Mouse (Mus musculus) forebrain, embryonic 13.5 days (tissue): ENCODE measurements at regions not wholly inside any gene's neighbourhood (a gene's known extent, or its start where the extent isn't known, plus 50 kb on each side); places are given as distances from the start of the nearest gene placed in this dataset.

ENCODE experiments used
- ATAC-seq: fragments of 200-750 bp; cut with Nextera tagmentation; 2 replicates; pipeline ENCODE4 v1.8.0; 2017
- H3K27ac ChIP-seq: fragments of 300-500 bp; sonication (generic); 2 replicates; pipeline ENCODE4 v1.5.1; 2015; ENCODE audit warnings: inconsistent platforms, mild to moderate bottlenecking, moderate library complexity
- H3K27me3 ChIP-seq: fragments of 300-500 bp; sonication (generic); 2 replicates; pipeline ENCODE4 v1.6.1; 2015; ENCODE audit warnings: mild to moderate bottlenecking, inconsistent platforms
- H3K36me3 ChIP-seq: fragments of 300-500 bp; sonication (generic); 2 replicates; pipeline ENCODE4 v1.6.1; 2015; ENCODE audit warnings: mild to moderate bottlenecking, inconsistent platforms; ENCODE audit not compliant: poor library complexity, severe bottlenecking
- H3K4me1 ChIP-seq: fragments of 300-500 bp; sonication (generic); 2 replicates; pipeline ENCODE4 v1.6.1; 2015; ENCODE audit warnings: inconsistent platforms
- H3K4me2 ChIP-seq: fragments of 300-500 bp; sonication (generic); 2 replicates; pipeline ENCODE4 v1.6.1; 2015; ENCODE audit warnings: inconsistent platforms, mild to moderate bottlenecking, moderate library complexity
- H3K4me3 ChIP-seq: fragments of 300-500 bp; sonication (generic); 2 replicates; pipeline ENCODE4 v1.5.1; 2015; ENCODE audit warnings: mild to moderate bottlenecking, inconsistent platforms
- H3K9ac ChIP-seq: fragments of 300-500 bp; sonication (generic); 2 replicates; pipeline ENCODE4 v1.6.1; 2015; ENCODE audit warnings: mild to moderate bottlenecking, inconsistent platforms
- H3K9me3 ChIP-seq: fragments of 300-500 bp; sonication (generic); replicated peaks from 2 replicates; pipeline ENCODE4 v1.6.1; 2016; ENCODE audit warnings: inconsistent platforms
- WGBS: fragments of 180-500 bp; shearing (Covaris S2); methylation state at CpG from one replicate; pipeline ENCODE4 v1.1.7; 2015; 5-methylcytosine and 5-hydroxymethylcytosine counted together

- Histone ChIP-seq H3K4me1 (no peaks in the 10 kb centered on the region), H3K4me3 (no peak overlapping the region), H3K27ac (no peak overlapping the region), H3K9me3 (no peaks in the 10 kb centered on the region), H3K9ac (no peak overlapping the region), H3K4me2 (no peak overlapping the region), H3K36me3 (no peaks in the 10 kb centered on the region), H3K27me3 (no peaks in the 10 kb centered on the region)
- WGBS = 55% methylated on average over 2 of the region's 2 CpGs
- ATAC-seq = no peak
Observed at GRCm38 (mm10) chr11:56280216-56280615, 239.4 kb upstream of the Nmur2 start.

DNA sequence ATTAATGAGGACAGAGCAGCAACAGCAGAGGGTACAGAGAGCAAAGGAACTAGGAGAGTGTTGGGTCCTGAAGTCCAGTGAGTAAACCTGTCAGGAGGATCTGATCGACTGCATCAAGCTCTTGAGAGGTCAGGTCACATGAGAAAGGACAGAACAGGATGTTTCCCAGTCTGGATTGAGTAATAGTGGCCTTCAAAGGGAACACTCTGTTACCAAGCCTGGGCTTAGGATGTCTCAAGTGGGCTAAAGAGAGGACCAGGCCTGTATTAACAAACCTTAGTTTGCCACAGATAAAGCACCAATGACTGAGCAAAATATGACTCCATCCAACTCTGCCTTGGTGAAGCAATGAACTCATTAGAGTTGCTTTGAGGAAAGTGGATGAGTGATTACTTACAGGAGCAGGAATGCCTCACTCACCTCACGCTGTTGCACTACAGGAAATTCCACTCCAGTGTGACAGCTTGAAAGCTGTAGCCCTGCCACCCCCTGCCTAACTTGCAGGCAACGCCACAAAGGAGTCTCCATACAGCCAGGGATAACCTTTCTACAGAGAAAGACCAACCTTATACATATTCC lies 229.2 kb upstream of the Nmur2 start:
- Histone ChIP-seq H3K4me3 (no peak overlapping the region), H3K9ac (no peak overlapping the region), H3K36me3 (no peaks in the 10 kb centered on the region), H3K27me3 (no peaks in the 10 kb centered on the region), H3K27ac (no peak overlapping the region), H3K4me1 (no peaks in the 10 kb centered on the region), H3K4me2 (no peak overlapping the region), H3K9me3 (no peaks in the 10 kb centered on the region)
- 65% methylated on average over 3 of the region's 3 CpGs for WGBS
- ATAC-seq = no peak

- H3K27ac ChIP-seq = no peak overlapping the region
- no peak overlapping the region for H3K9ac ChIP-seq
- no peaks in the 10 kb centered on the region for H3K4me1 ChIP-seq
- H3K4me3 ChIP-seq = no peak overlapping the region
- H3K36me3 ChIP-seq = no peaks in the 10 kb centered on the region
- H3K9me3 ChIP-seq = no peaks in the 10 kb centered on the region
- no peak for ATAC-seq
- H3K27me3 ChIP-seq = no peaks in the 10 kb centered on the region
- WGBS = 94% methylated on average over 10 of the region's 10 CpGs
- H3K4me2 ChIP-seq = no peak overlapping the region
Observed at GRCm38 (mm10) chr11:56262726-56263125, 221.9 kb upstream of the Nmur2 start.

DNA sequence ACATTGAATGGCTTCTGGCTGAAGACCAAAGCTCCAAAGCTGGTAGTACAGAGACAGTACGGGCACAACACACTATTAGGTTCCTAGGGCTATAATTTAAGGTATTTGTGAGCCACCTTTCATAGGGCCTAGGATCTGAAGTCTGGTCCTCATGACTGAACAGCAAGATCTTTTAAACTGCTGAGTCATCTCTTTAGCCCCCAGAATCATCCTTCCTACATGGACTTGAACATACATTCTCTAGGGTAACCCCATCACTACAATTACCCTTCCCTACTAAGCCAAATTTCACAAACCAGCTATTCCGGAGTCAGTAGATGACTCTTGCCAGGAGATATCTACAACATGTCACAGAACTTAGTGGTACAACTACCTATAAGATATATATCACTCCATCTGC lies 215.5 kb upstream of the Nmur2 start:
- 83% methylated on average over 2 of the region's 2 CpGs for WGBS
- Histone ChIP-seq H3K27ac (no peak overlapping the region), H3K4me2 (no peak overlapping the region), H3K4me1 (no peaks in the 10 kb centered on the region), H3K27me3 (no peaks in the 10 kb centered on the region), H3K9me3 (no peaks in the 10 kb centered on the region), H3K9ac (no peak overlapping the region), H3K36me3 (no peaks in the 10 kb centered on the region), H3K4me3 (no peak overlapping the region)
- ATAC-seq = no peak

- Histone ChIP-seq H3K4me2 (no peak overlapping the region), H3K4me1 (no peaks in the 10 kb centered on the region), H3K27ac (no peak overlapping the region), H3K27me3 (no peaks in the 10 kb centered on the region), H3K4me3 (no peak overlapping the region), H3K9ac (no peak overlapping the region), H3K9me3 (no peaks in the 10 kb centered on the region), H3K36me3 (no peaks in the 10 kb centered on the region)
- no peak for ATAC-seq
- 97% methylated on average over 3 of the region's 3 CpGs for WGBS
Observed at GRCm38 (mm10) chr11:56254437-56254836, 213.6 kb upstream of the Nmur2 start.

GRCm38 (mm10) chr11:56247333-56247823 lies 206.6 kb upstream of the Nmur2 start:
- Histone ChIP-seq H3K4me1 (peaks cover 22% of the 10 kb centered on the region), H3K9ac (no peak overlapping the region), H3K27ac (peak overlapping the region; percentile 82), H3K9me3 (no peaks in the 10 kb centered on the region), H3K27me3 (no peaks in the 10 kb centered on the region), H3K4me2 (0 out of 2 replicates have a peak overlapping the region, but pooled peaks have one; percentile 21), H3K4me3 (no peak overlapping the region), H3K36me3 (no peaks in the 10 kb centered on the region)
- WGBS = 18% methylated on average over 4 of the region's 4 CpGs
- no peak for ATAC-seq

DNA sequence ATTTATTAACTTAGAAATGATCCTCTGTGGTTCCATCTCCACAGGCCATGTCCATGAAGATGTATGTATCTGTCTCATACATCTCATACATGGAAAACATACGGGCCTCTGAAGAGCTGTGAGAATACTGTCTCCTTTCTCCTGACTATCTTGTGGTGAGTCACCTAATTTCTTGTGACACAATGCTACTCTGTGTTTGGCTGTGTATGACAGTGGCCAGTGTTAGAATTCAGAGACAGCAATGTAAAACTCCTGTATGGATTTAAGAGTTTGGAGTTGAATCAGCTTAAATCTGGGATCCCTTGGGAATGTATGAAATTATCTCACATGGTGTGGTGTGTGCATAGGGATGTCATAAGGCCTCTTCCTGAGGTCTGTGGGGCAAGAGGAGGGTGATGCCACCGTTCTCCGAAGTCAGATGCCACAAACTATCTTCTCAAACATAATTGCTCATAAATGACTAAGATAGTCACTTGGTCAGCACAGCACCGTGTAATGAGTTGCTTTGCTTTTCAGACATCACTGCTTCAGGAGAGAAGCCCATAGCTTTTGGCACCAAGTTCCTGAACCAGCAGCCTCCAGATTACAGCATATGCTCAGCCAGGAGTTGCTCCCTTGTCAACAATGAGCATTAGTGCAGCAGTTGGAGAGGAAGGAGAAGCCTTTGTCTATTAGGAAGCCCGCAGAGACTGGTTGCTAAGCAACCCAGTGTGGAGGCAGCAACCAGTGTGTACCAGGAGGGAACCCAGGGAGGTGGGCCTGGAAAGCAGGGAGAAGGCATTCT lies 205.9 kb upstream of the Nmur2 start:
- Histone ChIP-seq H3K4me2 (0 out of 2 replicates have a peak overlapping the region, but pooled peaks have one; percentile 21), H3K9me3 (no peaks in the 10 kb centered on the region), H3K27me3 (no peaks in the 10 kb centered on the region), H3K27ac (peak overlapping the region; percentile 82), H3K4me3 (no peak overlapping the region), H3K4me1 (peaks cover 22% of the 10 kb centered on the region), H3K36me3 (no peaks in the 10 kb centered on the region), H3K9ac (no peak overlapping the region)
- 27% methylated on average over 5 of the region's 5 CpGs for WGBS
- ATAC-seq = peak; percentile 98

DNA sequence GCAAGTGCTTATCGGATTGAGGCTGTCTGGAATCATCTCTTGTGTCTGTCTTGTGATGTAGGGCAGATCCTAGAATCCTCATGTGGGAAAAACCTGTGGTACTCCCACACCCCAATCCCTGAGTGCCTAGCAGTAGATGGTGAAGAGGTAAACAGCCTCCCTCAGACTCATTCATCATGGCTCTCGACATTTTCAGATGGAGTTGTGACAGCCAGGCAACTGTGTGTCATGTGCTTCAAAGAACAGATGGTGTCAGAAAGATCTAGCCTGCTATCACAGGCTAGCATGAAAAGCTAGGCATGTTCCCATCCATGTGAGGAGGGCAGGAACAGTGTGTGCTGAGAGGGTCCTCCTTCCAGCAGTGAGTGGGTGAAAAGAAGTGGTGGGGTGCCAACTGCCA lies 204.1 kb upstream of the Nmur2 start:
- no peak overlapping the region for H3K9ac ChIP-seq
- no peak for ATAC-seq
- no peak overlapping the region for H3K4me2 ChIP-seq
- no peaks in the 10 kb centered on the region for H3K9me3 ChIP-seq
- H3K27ac ChIP-seq = no peak overlapping the region
- H3K27me3 ChIP-seq = no peaks in the 10 kb centered on the region
- H3K36me3 ChIP-seq = no peaks in the 10 kb centered on the region
- 89% methylated on average over 2 of the region's 2 CpGs for WGBS
- H3K4me1 ChIP-seq = peaks cover 22% of the 10 kb centered on the region
- H3K4me3 ChIP-seq = no peak overlapping the region

GRCm38 (mm10) chr11:56243447-56243846 lies 202.6 kb upstream of the Nmur2 start:
- H3K4me1 ChIP-seq = peaks cover 22% of the 10 kb centered on the region
- no peaks in the 10 kb centered on the region for H3K27me3 ChIP-seq
- WGBS = 63% methylated on average over 8 of the region's 8 CpGs
- peak overlapping the region; percentile 19; the same call in 1 of the 2 replicates for H3K27ac ChIP-seq
- H3K4me3 ChIP-seq = no peak overlapping the region
- H3K9me3 ChIP-seq = no peaks in the 10 kb centered on the region
- ATAC-seq = peak; percentile 23; the same call in 1 of the 2 replicates
- no peaks in the 10 kb centered on the region for H3K36me3 ChIP-seq
- H3K9ac ChIP-seq = no peak overlapping the region
- no peak overlapping the region for H3K4me2 ChIP-seq

GRCm38 (mm10) chr11:56238745-56239144 lies 197.9 kb upstream of the Nmur2 start:
- 44% methylated on average over 4 of the region's 4 CpGs for WGBS
- Histone ChIP-seq H3K9me3 (no peaks in the 10 kb centered on the region), H3K4me1 (no peaks in the 10 kb centered on the region), H3K4me2 (no peak overlapping the region), H3K4me3 (no peak overlapping the region), H3K27ac (no peak overlapping the region), H3K36me3 (no peaks in the 10 kb centered on the region), H3K9ac (no peak overlapping the region), H3K27me3 (no peaks in the 10 kb centered on the region)
- no peak for ATAC-seq

DNA sequence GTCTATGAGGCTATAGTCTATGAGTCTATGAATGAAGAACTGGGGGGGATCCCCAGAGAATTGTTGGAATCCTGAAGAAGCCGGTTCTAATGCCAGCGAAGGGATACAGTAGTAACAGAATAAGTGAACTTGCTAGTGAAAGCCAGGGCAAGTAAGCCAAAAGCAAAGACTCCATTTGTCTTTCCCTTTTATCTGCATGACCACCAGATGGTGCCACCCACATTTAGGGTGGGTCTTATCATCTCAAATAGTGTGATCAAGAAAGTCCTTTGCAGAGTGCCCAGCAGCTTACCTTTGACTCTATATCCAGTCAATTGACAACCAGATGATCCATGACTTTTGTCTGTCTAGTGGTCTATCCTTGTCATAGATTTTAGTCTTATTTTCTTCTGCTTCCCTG lies 184.2 kb upstream of the Nmur2 start:
- Histone ChIP-seq H3K4me2 (no peak overlapping the region), H3K9ac (no peak overlapping the region), H3K27me3 (no peaks in the 10 kb centered on the region), H3K9me3 (no peaks in the 10 kb centered on the region), H3K4me3 (no peak overlapping the region), H3K4me1 (no peaks in the 10 kb centered on the region), H3K27ac (no peak overlapping the region), H3K36me3 (no peaks in the 10 kb centered on the region)
- no peak for ATAC-seq
- 91% methylated on average over 2 of the region's 2 CpGs for WGBS

- 85% methylated on average over 2 of the region's 2 CpGs for WGBS
- ATAC-seq = no peak
- Histone ChIP-seq H3K27ac (no peak overlapping the region), H3K4me1 (no peaks in the 10 kb centered on the region), H3K36me3 (no peaks in the 10 kb centered on the region), H3K27me3 (no peaks in the 10 kb centered on the region), H3K4me2 (no peak overlapping the region), H3K9ac (no peak overlapping the region), H3K9me3 (no peaks in the 10 kb centered on the region), H3K4me3 (no peak overlapping the region)
Observed at GRCm38 (mm10) chr11:56215706-56216105, 174.9 kb upstream of the Nmur2 start.
